Mouse (Mus musculus): ENCODE results near the gene Fam217a.
"Not testable (repeated sequence)": the region's sequence is repeated elsewhere in the genome, so short reads cannot be mapped to it uniquely, and the experiment has no call there.

The Fam217a gene

GRCm38 (mm10) chr13:34960996-34961770, 37.1 kb upstream of the Fam217a start:
- H3K4me3 ChIP-seq (replicated peaks; ENCODE audit: low read length): no peak overlapping the region
- TF ChIP-seq NANOG (IDR thresholded peaks at IDR 0.05; ENCODE audit: borderline replicate concordance, low read length) (peak; percentile 38; the same call in 1 of the 2 replicates), POU5F1 (IDR thresholded peaks at IDR 0.05; ENCODE audit: borderline replicate concordance, low read length) (no peak)
- H3K36me3 ChIP-seq (ENCODE audit: insufficient read depth, low read length): no peaks in the 10 kb centered on the region
- H3K27me3 ChIP-seq (ENCODE audit: insufficient read depth, low read length): peaks cover 27% of the 10 kb centered on the region
- peaks cover 67% of the 10 kb centered on the region for H3K4me1 ChIP-seq (replicated peaks; ENCODE audit: low read depth, low read length)
- no peaks in the 10 kb centered on the region for H3K9me3 ChIP-seq (ENCODE audit: low read length)

DNA sequence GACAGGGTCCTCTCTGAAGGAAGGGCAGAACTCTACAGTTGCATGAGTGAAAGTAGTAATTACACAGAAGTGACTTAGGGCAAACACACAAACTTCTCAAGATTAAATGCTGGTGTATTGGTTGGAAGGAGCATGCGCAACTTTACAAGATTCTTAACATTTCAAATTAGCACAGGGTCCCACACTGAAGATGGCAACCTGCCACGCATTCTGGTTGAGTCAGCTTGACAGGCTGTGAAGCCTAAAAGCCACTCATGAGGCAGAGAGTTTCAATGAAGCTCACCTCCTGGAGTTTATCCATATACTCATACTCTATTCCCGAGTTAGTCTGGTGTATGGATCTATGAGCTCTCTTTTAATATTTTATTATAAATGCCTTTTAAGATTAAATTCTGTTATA, 34.0 kb upstream of the Fam217a start:
- not testable (repeated sequence) for H3K27me3 ChIP-seq (ENCODE audit: insufficient read depth, low read length); H3K9me3 ChIP-seq (ENCODE audit: low read length); H3K4me3 ChIP-seq (replicated peaks; ENCODE audit: low read length); H3K36me3 ChIP-seq (ENCODE audit: insufficient read depth, low read length)
- H3K4me1 ChIP-seq (replicated peaks; ENCODE audit: low read depth, low read length): peaks cover 41% of the 10 kb centered on the region

- no peaks in the 10 kb centered on the region for H3K36me3 ChIP-seq (ENCODE audit: insufficient read depth, low read length)
- no peaks in the 10 kb centered on the region for H3K9me3 ChIP-seq (ENCODE audit: low read length)
- peaks cover 39% of the 10 kb centered on the region for H3K4me1 ChIP-seq (replicated peaks; ENCODE audit: low read depth, low read length)
- no peaks in the 10 kb centered on the region for H3K27me3 ChIP-seq (ENCODE audit: insufficient read depth, low read length)
- H3K4me3 ChIP-seq (replicated peaks; ENCODE audit: low read length): no peak overlapping the region
- TF ChIP-seq POU5F1 (IDR thresholded peaks at IDR 0.05; ENCODE audit: borderline replicate concordance, low read length) (no peak), CTCF (conservative IDR thresholded peaks at IDR 0.05; ENCODE audit: low read length) (no peak), NANOG (IDR thresholded peaks at IDR 0.05; ENCODE audit: borderline replicate concordance, low read length) (no peak)
Measured at GRCm38 (mm10) chr13:34956901-34957300, 32.8 kb upstream of the Fam217a start.

- H3K4me1 ChIP-seq (replicated peaks; ENCODE audit: low read depth, low read length); H3K4me3 ChIP-seq (replicated peaks; ENCODE audit: low read length); H3K36me3 ChIP-seq (ENCODE audit: insufficient read depth, low read length); H3K9me3 ChIP-seq (ENCODE audit: low read length); H3K27me3 ChIP-seq (ENCODE audit: insufficient read depth, low read length): not testable (repeated sequence)
Measured at GRCm38 (mm10) chr13:34951437-34951836, 27.3 kb upstream of the Fam217a start.

- Histone ChIP-seq H3K36me3 (ENCODE audit: insufficient read depth, low read length) (no peaks in the 10 kb centered on the region), H3K4me1 (replicated peaks; ENCODE audit: low read depth, low read length) (no peaks in the 10 kb centered on the region), H3K9me3 (ENCODE audit: low read length) (no peaks in the 10 kb centered on the region), H3K4me3 (replicated peaks; ENCODE audit: low read length) (no peak overlapping the region), H3K27me3 (ENCODE audit: insufficient read depth, low read length) (no peaks in the 10 kb centered on the region)
- TF ChIP-seq CTCF (conservative IDR thresholded peaks at IDR 0.05; ENCODE audit: low read length) (no peak), POU5F1 (IDR thresholded peaks at IDR 0.05; ENCODE audit: borderline replicate concordance, low read length) (no peak), NANOG (IDR thresholded peaks at IDR 0.05; ENCODE audit: borderline replicate concordance, low read length) (no peak)
Measured at GRCm38 (mm10) chr13:34942370-34942769, 18.3 kb upstream of the Fam217a start.

- Histone ChIP-seq H3K9me3 (ENCODE audit: low read length) (no peaks in the 10 kb centered on the region), H3K27me3 (ENCODE audit: insufficient read depth, low read length) (no peaks in the 10 kb centered on the region; the same call in 1 of the 2 replicates), H3K36me3 (ENCODE audit: insufficient read depth, low read length) (no peaks in the 10 kb centered on the region), H3K4me1 (replicated peaks; ENCODE audit: low read depth, low read length) (no peaks in the 10 kb centered on the region), H3K4me3 (replicated peaks; ENCODE audit: low read length) (no peak overlapping the region)
- TF ChIP-seq POU5F1 (IDR thresholded peaks at IDR 0.05; ENCODE audit: borderline replicate concordance, low read length) (no peak), NANOG (IDR thresholded peaks at IDR 0.05; ENCODE audit: borderline replicate concordance, low read length) (no peak), CTCF (conservative IDR thresholded peaks at IDR 0.05; ENCODE audit: low read length) (no peak)
Measured at GRCm38 (mm10) chr13:34934931-34935644, 11.0 kb upstream of the Fam217a start.

- peaks cover 29% of the 10 kb centered on the region for H3K4me1 ChIP-seq (replicated peaks; ENCODE audit: low read depth, low read length)
- TF ChIP-seq POU5F1 (IDR thresholded peaks at IDR 0.05; ENCODE audit: borderline replicate concordance, low read length) (no peak), CTCF (conservative IDR thresholded peaks at IDR 0.05; ENCODE audit: low read length) (no peak), NANOG (IDR thresholded peaks at IDR 0.05; ENCODE audit: borderline replicate concordance, low read length) (no peak)
- H3K4me3 ChIP-seq (replicated peaks; ENCODE audit: low read length): peak overlapping the region; percentile 55
- H3K9me3 ChIP-seq (ENCODE audit: low read length): no peaks in the 10 kb centered on the region
- H3K27me3 ChIP-seq (ENCODE audit: insufficient read depth, low read length): peaks cover 17% of the 10 kb centered on the region
- no peaks in the 10 kb centered on the region for H3K36me3 ChIP-seq (ENCODE audit: insufficient read depth, low read length)
Measured at GRCm38 (mm10) chr13:34916520-34917167, 7.5 kb downstream of the Fam217a start.

GRCm38 (mm10) chr13:34914614-34915013, 9.5 kb downstream of the Fam217a start:
- Histone ChIP-seq H3K4me1 (replicated peaks; ENCODE audit: low read depth, low read length) (peaks cover 17% of the 10 kb centered on the region), H3K9me3 (ENCODE audit: low read length) (no peaks in the 10 kb centered on the region), H3K4me3 (replicated peaks; ENCODE audit: low read length) (no peak overlapping the region), H3K27me3 (ENCODE audit: insufficient read depth, low read length) (peaks cover 17% of the 10 kb centered on the region), H3K36me3 (ENCODE audit: insufficient read depth, low read length) (no peaks in the 10 kb centered on the region)
- TF ChIP-seq NANOG (IDR thresholded peaks at IDR 0.05; ENCODE audit: borderline replicate concordance, low read length): no peak
- TF ChIP-seq POU5F1 (IDR thresholded peaks at IDR 0.05; ENCODE audit: borderline replicate concordance, low read length): no peak
- TF ChIP-seq CTCF (conservative IDR thresholded peaks at IDR 0.05; ENCODE audit: low read length): no peak

Data from E14TG2a.4 (cell line).